Mouse (Mus musculus): ENCODE data around the gene Trim58.

GRCm38 (mm10) chr11:58638176-58638701, 2.0 kb upstream of the Trim58 start:
- TF ChIP-seq GATA1 (IDR thresholded peaks at IDR 0.05; ENCODE audit: borderline replicate concordance, low read length) (no peak), FLI1 (IDR thresholded peaks at IDR 0.05; ENCODE audit: low read length) (no peak)
